In the genomic region with DNA sequence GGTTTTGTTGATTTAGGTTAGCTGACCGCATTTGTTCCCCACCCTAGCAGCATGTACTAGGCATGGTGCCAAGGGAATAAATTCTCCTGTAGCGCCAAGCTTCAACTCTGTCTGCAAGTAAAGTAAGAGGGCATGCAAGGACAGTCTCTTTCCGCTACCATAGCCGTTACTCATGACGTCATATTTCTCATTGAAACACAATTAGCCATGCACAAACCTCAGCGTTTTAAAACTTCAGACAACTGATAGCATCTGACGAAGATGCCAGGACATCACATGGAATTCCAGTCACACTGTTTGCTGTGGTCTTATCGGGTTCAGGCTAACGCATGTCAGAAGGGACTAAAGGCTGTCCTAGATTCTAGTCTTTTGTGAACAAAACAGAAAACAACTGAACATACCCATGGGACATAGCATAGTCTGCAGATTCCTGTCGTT, we compare ENCODE assay signal across 10 mouse cellular contexts.
A peak's percentile ranks its signal among the peaks of the same experiment; 100 is the strongest.
DNase-seq lines count a peak whose midpoint lies in the region; ATAC-seq and TF ChIP-seq lines count a peak whose summit lies in the region.
"Had no signal": no experiment of that assay in that cellular context is flagged by ENCODE, and none has a peak within 500 bp of the region (broad histone marks: within the 10 kb centered on the region; RNA-seq: fewer than 3 reads in every experiment).

No protein-coding gene starts in this region.

- DNase-seq in heart, postnatal 0 days (ENCODE audit: low spot score) = peak; percentile 51
- peak; percentile 50 for DNase-seq in brain, embryonic 14.5 days (ENCODE audit: low read depth)
- DNase-seq in lung, postnatal 10 days = peak; percentile 53
- no peak for DNase-seq in ovary, postnatal 36 days (ENCODE audit: low spot score)
- no peak for DNase-seq in cerebellum, adult 2 months
- DNase-seq: cerebellum, adult 18-20 months had no signal

- H3K36me3 ChIP-seq in heart, postnatal 0 days (replicated peaks; ENCODE audit: control insufficient read depth, insufficient read depth, low read length) = no peaks in the 10 kb centered on the region
- no peaks in the 10 kb centered on the region for H3K36me3 ChIP-seq in heart, embryonic 11.5 days (ENCODE audit: control insufficient read depth, insufficient read depth, low read length)
- no peaks in the 10 kb centered on the region; the same call in 1 of the 2 replicates for H3K36me3 ChIP-seq in E14TG2a.4 (ENCODE audit: insufficient read depth, low read length)
- H3K36me3 ChIP-seq in midbrain, embryonic 15.5 days (replicated peaks) = no peaks in the 10 kb centered on the region
- H3K36me3 ChIP-seq: heart, embryonic 15.5 days had no signal

- no peak overlapping the region for H3K9ac ChIP-seq in heart, postnatal 0 days (replicated peaks; ENCODE audit: low read depth, low read length)
- no peak overlapping the region for H3K9ac ChIP-seq in heart, embryonic 11.5 days (ENCODE audit: low read depth, low read length)
- H3K9ac ChIP-seq in midbrain, embryonic 15.5 days = no peak overlapping the region
- H3K9ac ChIP-seq: heart, embryonic 15.5 days had no signal

- ATAC-seq in heart, postnatal 0 days (ENCODE audit: insufficient read depth, low read depth) = peak; percentile 70
- no peak for ATAC-seq in heart, embryonic 11.5 days (replicated peaks; ENCODE audit: insufficient number of reproducible peaks, low FRiP score, low TSS enrichment)
- ATAC-seq in midbrain, embryonic 15.5 days (replicated peaks) = no peak

- no peak overlapping the region for H3K4me2 ChIP-seq in heart, postnatal 0 days (ENCODE audit: low read depth, low read length)
- no peak overlapping the region for H3K4me2 ChIP-seq in heart, embryonic 11.5 days
- H3K4me2 ChIP-seq in midbrain, embryonic 15.5 days = no peak overlapping the region
- H3K4me2 ChIP-seq: heart, embryonic 15.5 days had no signal

- peaks cover 5% of the 10 kb centered on the region; the same call in 1 of the 2 replicates for H3K4me1 ChIP-seq in heart, postnatal 0 days (ENCODE audit: control insufficient read depth, insufficient read depth)
- H3K4me1 ChIP-seq in heart, embryonic 11.5 days (ENCODE audit: control insufficient read depth, insufficient read depth, low read length) = no peaks in the 10 kb centered on the region
- H3K4me1 ChIP-seq in E14TG2a.4 (replicated peaks; ENCODE audit: low read depth, low read length) = peaks cover 32% of the 10 kb centered on the region
- no peaks in the 10 kb centered on the region for H3K4me1 ChIP-seq in midbrain, embryonic 15.5 days
- H3K4me1 ChIP-seq in cerebellum, adult 2 months (ENCODE audit: control insufficient read depth, insufficient read depth, low read length) = peaks cover 3% of the 10 kb centered on the region; the same call in 1 of the 2 replicates

- TF ChIP-seq CTCF in heart, postnatal 0 days (IDR thresholded peaks at IDR 0.05; ENCODE audit: low read depth) = no peak
- TF ChIP-seq CTCF in E14TG2a.4 (conservative IDR thresholded peaks at IDR 0.05; ENCODE audit: low read length) = no peak
- no peak for TF ChIP-seq CTCF in brain, embryonic 14.5 days (IDR thresholded peaks at IDR 0.05; ENCODE audit: borderline replicate concordance, extremely low read depth, insufficient read depth, insufficient read length)
- no peak for TF ChIP-seq CTCF in cerebellum, adult 2 months (IDR thresholded peaks at IDR 0.05; ENCODE audit: borderline replicate concordance, insufficient read depth, low read depth, low read length)

- H3K27me3 ChIP-seq in heart, postnatal 0 days (ENCODE audit: control insufficient read depth, insufficient read depth, low read length) = no peaks in the 10 kb centered on the region
- no peaks in the 10 kb centered on the region for H3K27me3 ChIP-seq in heart, embryonic 11.5 days (ENCODE audit: control insufficient read depth, insufficient read depth, low read length)
- H3K27me3 ChIP-seq in E14TG2a.4 (ENCODE audit: insufficient read depth, low read length) = no peaks in the 10 kb centered on the region
- H3K27me3 ChIP-seq in midbrain, embryonic 15.5 days (replicated peaks) = no peaks in the 10 kb centered on the region
- H3K27me3 ChIP-seq in cerebellum, adult 2 months (ENCODE audit: control insufficient read depth, insufficient read depth, low read length) = no peaks in the 10 kb centered on the region
- H3K27me3 ChIP-seq: heart, embryonic 15.5 days had no signal

- H3K4me3 ChIP-seq in heart, postnatal 0 days (ENCODE audit: low read depth, low read length) = no peak overlapping the region
- no peak overlapping the region for H3K4me3 ChIP-seq in heart, embryonic 11.5 days (ENCODE audit: low read depth, low read length)
- H3K4me3 ChIP-seq in E14TG2a.4 (replicated peaks; ENCODE audit: low read length) = peak overlapping the region; percentile 83
- no peak overlapping the region for H3K4me3 ChIP-seq in midbrain, embryonic 15.5 days
- H3K4me3 ChIP-seq in cerebellum, adult 2 months (replicated peaks; ENCODE audit: insufficient read depth, low read depth, low read length) = no peak overlapping the region
- H3K4me3 ChIP-seq: heart, embryonic 15.5 days had no signal

- TF ChIP-seq POLR2A in brain, embryonic 14.5 days (IDR thresholded peaks at IDR 0.05; ENCODE audit: borderline replicate concordance, extremely low read depth, insufficient read depth, insufficient read length, poor library complexity, severe bottlenecking) = no peak
- TF ChIP-seq POLR2A in cerebellum, adult 2 months (IDR thresholded peaks at IDR 0.05; ENCODE audit: borderline replicate concordance, insufficient read depth, low read length) = no peak

- H3K27ac ChIP-seq in heart, postnatal 0 days (ENCODE audit: low read depth) = 0 out of 2 replicates have a peak overlapping the region, but pooled peaks have one; percentile 3
- no peak overlapping the region for H3K27ac ChIP-seq in heart, embryonic 11.5 days (ENCODE audit: low read depth, low read length)
- no peak overlapping the region for H3K27ac ChIP-seq in midbrain, embryonic 15.5 days
- H3K27ac ChIP-seq in cerebellum, adult 2 months (ENCODE audit: insufficient read depth, low read length) = no peak overlapping the region
- H3K27ac ChIP-seq: heart, embryonic 15.5 days had no signal

- WGBS in heart, postnatal 0 days = 39% methylated on average over 10 of the region's 10 CpGs
- WGBS in heart, embryonic 11.5 days (ENCODE audit: insufficient replicate concordance) = 70% methylated on average over 10 of the region's 10 CpGs
- WGBS in midbrain, embryonic 15.5 days = 66% methylated on average over 10 of the region's 10 CpGs
- 41% methylated on average over 10 of the region's 10 CpGs for WGBS in cerebellum, adult 2 months

- TF ChIP-seq EP300 in heart, postnatal 0 days (IDR thresholded peaks at IDR 0.05; ENCODE audit: low read depth) = no peak

- H3K9me3 ChIP-seq in heart, postnatal 0 days (replicated peaks; ENCODE audit: control insufficient read depth, low read length) = no peaks in the 10 kb centered on the region
- H3K9me3 ChIP-seq in heart, embryonic 11.5 days (replicated peaks; ENCODE audit: control insufficient read depth, low read length) = no peaks in the 10 kb centered on the region
- no peaks in the 10 kb centered on the region; the same call in 1 of the 2 replicates for H3K9me3 ChIP-seq in E14TG2a.4 (ENCODE audit: low read length)
- H3K9me3 ChIP-seq in midbrain, embryonic 15.5 days = no peaks in the 10 kb centered on the region
- H3K9me3 ChIP-seq: heart, embryonic 15.5 days had no signal

Comparison
In these comparisons a context has a peak if more than half of its experiments do, and no peak if none do; other contexts are left out.
1. DNase-seq: peak in heart, postnatal 0 days (single experiment), brain, embryonic 14.5 days (single experiment) and lung, postnatal 10 days (single experiment); none in ovary, postnatal 36 days (single experiment) and cerebellum, adult 2 months (0 of 2).